Mouse (Mus musculus) urinary bladder, postnatal 14 days (tissue): Measurements from ENCODE around the gene Exoc6.
A peak's percentile ranks its signal among the peaks of the same experiment; 100 is the strongest.
"Not testable (repeated sequence)": the region's sequence is repeated elsewhere in the genome, so short reads cannot be mapped to it uniquely, and the experiment has no call there.

Experiments
- DNase-seq: peaks from one replicate; pipeline ENCODE4 v3.0.0; 2021; ENCODE audit warnings: low spot score

Exoc6 gene

GRCm38 (mm10) chr19:37537717-37538116 lies 12.5 kb upstream of the Exoc6 start:
- DNase-seq = no peak

- no peak for DNase-seq
These were observed 10.0 kb upstream of the Exoc6 start for GRCm38 (mm10) chr19:37540201-37540600.

GRCm38 (mm10) chr19:37543537-37544326 lies 6.5 kb upstream of the Exoc6 start:
- DNase-seq = no peak

- DNase-seq = peak; percentile 20
These were observed 5.7 kb upstream of the Exoc6 start for GRCm38 (mm10) chr19:37544476-37544875.

GRCm38 (mm10) chr19:37545231-37545630 lies 5.0 kb upstream of the Exoc6 start:
- DNase-seq = no peak

GRCm38 (mm10) chr19:37545725-37546124 lies 4.5 kb upstream of the Exoc6 start:
- no peak for DNase-seq

- DNase-seq = no peak
These were observed 3.4 kb upstream of the Exoc6 start for GRCm38 (mm10) chr19:37546776-37547175.

- no peak for DNase-seq
These were observed 885 bp downstream of the Exoc6 start for GRCm38 (mm10) chr19:37551040-37551566.

- no peak for DNase-seq
These were observed 3.4 kb downstream of the Exoc6 start for GRCm38 (mm10) chr19:37553376-37554265.

GRCm38 (mm10) chr19:37554266-37554650 lies 4.0 kb downstream of the Exoc6 start:
- DNase-seq = not testable (repeated sequence)

GRCm38 (mm10) chr19:37555863-37556566 lies 5.8 kb downstream of the Exoc6 start:
- no peak for DNase-seq

GRCm38 (mm10) chr19:37557898-37558297 lies 7.7 kb downstream of the Exoc6 start:
- DNase-seq = no peak

- no peak for DNase-seq
These were observed 9.3 kb downstream of the Exoc6 start for GRCm38 (mm10) chr19:37559286-37560079.

GRCm38 (mm10) chr19:37560080-37560427 lies 9.8 kb downstream of the Exoc6 start:
- no peak for DNase-seq

GRCm38 (mm10) chr19:37561106-37561892 lies 11.1 kb downstream of the Exoc6 start:
- DNase-seq = no peak

- peak; percentile 41 for DNase-seq
These were observed 13.5 kb downstream of the Exoc6 start for GRCm38 (mm10) chr19:37563763-37564162.

- DNase-seq = no peak
These were observed 15.6 kb downstream of the Exoc6 start for GRCm38 (mm10) chr19:37565806-37566205.

- no peak for DNase-seq
These were observed 19.1 kb downstream of the Exoc6 start for GRCm38 (mm10) chr19:37569186-37569754.

GRCm38 (mm10) chr19:37570966-37571718 lies 20.9 kb downstream of the Exoc6 start:
- no peak for DNase-seq

GRCm38 (mm10) chr19:37574802-37575201 lies 24.6 kb downstream of the Exoc6 start:
- DNase-seq = no peak
